Mouse (Mus musculus) spleen, postnatal 36 days (tissue): ENCODE results near the gene Zbed5.
"Not testable (repeated sequence)": the region's sequence is repeated elsewhere in the genome, so short reads cannot be mapped to it uniquely, and the experiment has no call there.

Source experiments
- DNase-seq, 2 experiments: peaks; one replicate each; pipeline ENCODE4 v3.0.0; 2022; ENCODE audit warnings: low spot score in 2 of 2, mixed read lengths in 1 of 2

Zbed5 gene

GRCm38 (mm10) chr5:129908242-129908965 is 12.9 kb downstream of the Zbed5 start, which contains the start of gene Nupr1l:
Nupr1l (plus strand) TSS chr5:129908540.
- DNase-seq, result peak; percentile 81 to 86

DNA sequence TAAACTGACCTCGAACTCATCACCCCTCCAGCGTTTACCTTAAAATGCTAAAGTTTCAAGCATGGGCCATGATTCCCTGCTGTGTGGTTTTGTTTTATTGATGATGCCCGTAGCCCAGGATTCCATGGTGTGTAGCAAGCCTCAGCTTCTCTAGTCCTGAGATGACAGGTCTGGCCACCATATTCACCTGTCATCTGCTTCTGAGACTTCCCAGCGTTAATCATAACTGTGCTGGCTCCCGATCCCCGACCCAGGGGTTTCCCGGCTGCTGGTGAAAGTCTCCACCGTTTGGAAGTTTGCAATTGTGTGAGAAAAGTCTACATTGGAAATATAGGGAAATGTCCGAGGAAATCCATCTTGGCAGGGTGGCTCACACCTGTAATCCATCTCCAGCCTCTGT is 13.6 kb downstream of the Zbed5 start:
- DNase-seq, result no peak

DNA sequence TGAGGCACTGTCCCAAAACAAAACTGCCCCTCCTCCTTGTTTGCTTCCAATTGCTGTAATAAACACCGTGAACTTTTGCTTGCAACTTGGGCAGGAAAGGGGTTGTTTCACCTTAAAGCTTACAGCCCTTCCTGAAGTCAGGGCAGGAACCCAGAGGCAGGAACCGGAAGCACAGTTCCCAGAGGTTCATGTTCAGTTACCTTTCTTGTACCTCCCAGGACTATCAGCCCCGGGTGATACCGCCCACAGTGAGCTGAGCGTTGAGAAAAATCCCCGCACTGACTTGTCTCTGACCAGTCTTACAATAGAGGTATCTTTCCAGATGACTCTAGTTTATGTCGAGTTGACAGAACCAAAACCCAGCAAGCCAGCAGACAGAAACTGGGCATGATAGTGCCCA is 14.1 kb downstream of the Zbed5 start:
- DNase-seq, result no peak

DNA sequence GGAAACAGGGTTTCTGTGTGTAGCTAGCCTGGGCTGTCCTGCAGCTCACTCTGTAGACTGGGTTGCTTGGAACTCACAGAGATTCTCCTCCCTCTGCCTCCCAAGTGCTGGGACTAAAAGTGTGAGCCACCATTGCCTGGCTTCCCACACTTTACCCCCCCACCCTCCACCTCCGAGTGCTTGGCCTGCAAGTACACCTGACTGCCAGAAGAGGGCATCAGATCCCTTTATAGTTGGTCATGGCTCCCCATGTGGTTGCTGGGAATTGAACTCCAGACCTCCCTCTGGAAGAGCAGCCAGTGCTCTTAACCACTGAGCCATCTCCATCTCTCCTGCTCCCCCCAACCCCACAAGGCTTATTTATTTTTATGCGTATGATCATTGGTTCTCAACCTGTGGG is 18.5 kb downstream of the Zbed5 start:
- DNase-seq, result peak; percentile 12 to 32

DNA sequence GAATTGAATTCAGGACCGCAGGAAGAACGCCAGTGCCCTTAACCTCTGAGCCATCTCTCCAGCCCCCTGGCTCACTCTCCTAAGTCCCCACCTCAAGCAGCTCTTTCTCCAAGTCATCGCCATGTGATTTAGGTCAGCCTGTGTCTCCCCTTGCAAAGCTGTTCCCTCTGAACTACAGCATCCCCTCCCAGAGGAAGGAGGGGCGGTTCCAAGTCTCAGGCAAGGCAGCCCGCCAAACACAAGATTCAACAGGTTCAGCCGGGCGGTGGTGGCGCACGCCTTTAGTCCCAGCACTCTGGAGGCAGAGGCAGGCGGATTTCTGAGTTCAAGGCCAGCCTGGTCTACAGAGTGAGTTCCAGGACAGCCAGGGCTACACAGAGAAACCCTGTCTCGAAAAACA is 20.0 kb downstream of the Zbed5 start:
- DNase-seq, result not testable (repeated sequence)

DNA sequence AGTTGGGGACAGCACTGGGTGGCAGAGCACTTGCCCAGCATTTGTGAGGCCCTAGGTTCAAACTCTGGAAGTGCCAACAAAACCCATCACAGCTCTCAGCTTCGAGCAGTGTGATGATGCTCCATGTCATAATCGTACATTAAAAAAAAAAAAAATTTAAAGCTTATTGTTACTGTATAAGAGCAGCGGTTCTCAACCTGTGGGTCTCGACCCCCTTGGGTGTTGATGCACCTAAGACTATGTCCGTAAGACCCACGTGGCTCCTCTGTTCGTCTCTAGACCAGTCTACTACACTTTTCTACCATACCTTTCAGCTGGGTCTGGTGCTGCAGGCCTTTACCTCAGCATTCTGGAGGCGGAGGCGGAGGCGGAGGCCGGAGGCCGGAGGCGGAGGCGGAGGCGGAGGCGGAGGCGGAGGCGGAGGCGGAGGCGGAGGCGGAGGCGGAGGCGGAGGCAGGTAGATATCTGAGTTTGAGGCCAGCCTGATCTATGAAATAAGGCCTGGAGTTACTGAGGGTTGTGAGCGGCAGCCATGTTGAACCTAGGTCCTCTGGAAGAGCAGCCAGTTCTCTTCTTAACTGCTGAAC is 22.6 kb downstream of the Zbed5 start:
- no peak for DNase-seq

DNA sequence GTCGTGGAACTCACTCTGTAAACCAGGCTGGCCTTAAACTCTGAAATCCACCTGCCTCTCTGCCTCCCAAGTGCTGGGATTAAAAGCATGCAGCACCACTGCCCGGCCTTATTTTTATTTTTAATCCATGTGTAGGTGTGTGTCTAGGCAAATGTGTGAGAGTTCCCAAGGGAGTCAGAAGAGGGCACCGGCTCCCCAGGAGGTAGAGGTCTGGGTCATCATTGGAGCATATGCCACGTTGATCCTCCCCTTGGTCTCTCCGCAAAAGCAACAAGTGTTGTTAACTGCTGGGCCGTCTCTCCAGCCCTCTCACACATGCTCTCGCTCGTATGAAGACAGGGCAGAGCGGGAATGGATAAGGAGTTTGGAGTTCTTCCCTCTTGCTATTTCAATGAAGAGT is 23.2 kb downstream of the Zbed5 start:
- DNase-seq, result no peak

DNA sequence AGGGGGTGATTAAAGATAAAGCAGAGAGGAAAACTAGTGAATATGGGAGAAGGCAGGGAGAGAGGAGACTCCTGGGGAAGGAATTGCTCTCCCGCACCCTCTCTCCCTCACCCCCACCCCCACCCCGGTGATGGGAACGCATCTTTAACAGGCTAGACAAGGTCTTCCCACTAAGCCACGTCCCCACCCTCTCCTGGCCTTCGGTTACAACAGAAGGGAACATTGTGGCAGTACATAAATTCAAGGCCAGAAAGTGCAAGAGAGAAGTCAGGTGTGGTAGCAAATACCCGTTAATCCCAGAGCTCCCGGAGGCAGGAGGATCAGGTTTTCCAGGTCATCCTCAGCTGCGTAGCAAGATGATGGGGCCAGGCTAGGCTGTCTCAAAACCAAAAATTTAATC is 23.8 kb downstream of the Zbed5 start:
- no peak for DNase-seq

DNA sequence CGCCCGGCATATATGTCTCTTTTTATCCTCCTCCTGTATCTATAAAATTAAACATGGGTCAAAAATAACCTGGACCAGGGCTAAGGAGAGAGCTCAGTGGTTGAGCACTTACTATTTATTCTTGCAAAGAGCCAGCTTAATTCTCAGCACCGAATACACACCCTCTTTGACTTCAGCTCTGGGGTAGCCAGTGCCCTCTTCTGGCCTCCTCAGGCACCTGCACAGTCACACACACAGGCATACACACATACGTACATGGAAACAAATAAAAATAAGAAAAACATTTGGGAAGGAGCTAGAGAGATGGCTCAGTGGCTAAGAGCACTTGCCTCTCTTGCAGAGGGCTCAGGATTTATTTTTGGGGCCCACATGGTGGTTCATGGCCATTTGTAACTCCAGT is 26.4 kb downstream of the Zbed5 start:
- no peak for DNase-seq

- DNase-seq, result no peak
Measured at GRCm38 (mm10) chr5:129924820-129925452, 29.4 kb downstream of the Zbed5 start.

DNA sequence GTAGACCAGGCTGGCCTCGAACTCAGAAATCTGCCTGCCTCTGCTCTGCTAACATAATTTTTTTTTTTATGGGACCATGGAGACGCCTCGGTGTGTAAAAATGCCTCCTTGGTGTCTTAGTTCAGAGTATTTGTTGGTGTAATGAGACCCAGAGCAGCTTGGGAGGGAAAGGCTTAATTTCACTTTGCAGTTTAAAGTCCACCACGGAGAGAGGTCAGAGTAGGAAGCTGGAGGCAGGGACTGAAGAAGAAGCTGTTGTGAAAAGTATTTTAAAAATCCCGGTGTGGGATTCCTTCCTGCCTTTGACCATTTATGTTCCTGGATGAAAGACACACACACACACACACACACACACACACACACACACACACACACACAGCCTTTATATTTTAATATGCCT is 30.4 kb downstream of the Zbed5 start:
- DNase-seq, result no peak

DNA sequence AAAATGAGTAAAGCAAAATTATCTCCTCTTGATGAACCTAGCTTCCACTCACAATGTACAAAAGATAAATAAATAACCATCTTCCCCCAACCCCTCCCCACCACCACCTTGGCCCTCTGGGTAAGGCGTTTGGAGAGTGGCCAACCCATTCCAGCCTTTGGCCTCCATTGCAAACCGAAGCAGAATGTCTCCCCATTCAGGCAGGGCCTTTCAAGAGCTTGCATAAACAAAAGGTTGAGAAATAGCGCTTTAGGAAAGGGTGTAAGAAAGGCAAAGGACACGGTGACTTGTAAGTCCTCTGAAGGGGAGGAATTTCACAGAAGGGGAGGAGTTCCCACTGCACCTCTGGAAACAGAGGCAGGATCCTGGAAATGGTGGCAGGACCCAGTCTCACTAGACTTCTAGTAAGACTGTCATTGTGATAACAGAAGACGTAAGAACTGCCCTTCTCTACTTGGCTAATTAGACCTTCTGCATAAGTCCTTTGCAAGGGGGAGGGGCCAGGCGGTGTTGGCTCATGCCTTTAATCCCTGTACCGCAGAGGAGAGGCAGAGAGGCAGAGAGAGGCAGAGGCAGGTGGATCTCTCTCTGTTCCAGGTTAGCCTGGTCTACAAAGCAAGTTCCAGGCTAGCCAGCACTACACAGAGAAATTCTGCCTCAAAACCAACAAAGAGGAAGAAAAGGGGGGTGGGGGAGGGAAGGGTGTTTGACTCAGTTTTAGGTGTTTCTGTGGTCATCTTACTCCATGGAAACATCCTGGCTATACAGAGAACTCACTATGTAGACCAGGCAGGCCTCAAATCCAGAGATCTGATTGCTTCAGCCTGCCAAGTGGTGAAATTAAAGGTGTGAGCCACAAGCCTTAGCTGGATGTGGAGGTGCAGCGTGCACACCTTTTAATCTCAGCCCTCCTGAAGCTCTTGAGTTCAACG is 34.7 kb downstream of the Zbed5 start:
- DNase-seq, result no peak

DNA sequence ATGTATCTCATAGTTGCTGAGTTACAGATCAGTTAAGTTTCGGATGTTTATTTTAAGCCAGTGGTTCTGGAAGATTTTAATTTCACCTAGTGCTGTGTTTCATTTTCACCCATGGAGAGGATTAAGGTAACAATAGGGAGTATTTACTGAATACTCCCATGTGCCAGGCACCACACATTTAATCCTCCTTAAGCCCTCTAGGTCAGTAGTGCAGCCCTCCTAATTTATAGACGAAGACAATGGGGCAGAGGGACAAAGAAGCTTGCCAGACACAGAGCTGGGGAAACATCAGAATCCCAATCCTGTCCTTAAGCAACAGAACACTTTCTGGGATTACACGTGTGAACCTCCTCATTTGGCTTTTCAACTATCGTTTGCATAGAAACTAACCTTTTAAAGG is 41.4 kb downstream of the Zbed5 start:
- no peak for DNase-seq

- no peak for DNase-seq
Measured at GRCm38 (mm10) chr5:129940281-129940680, 44.8 kb downstream of the Zbed5 start.

GRCm38 (mm10) chr5:129940736-129941494 is 45.4 kb downstream of the Zbed5 start:
- no peak for DNase-seq

DNA sequence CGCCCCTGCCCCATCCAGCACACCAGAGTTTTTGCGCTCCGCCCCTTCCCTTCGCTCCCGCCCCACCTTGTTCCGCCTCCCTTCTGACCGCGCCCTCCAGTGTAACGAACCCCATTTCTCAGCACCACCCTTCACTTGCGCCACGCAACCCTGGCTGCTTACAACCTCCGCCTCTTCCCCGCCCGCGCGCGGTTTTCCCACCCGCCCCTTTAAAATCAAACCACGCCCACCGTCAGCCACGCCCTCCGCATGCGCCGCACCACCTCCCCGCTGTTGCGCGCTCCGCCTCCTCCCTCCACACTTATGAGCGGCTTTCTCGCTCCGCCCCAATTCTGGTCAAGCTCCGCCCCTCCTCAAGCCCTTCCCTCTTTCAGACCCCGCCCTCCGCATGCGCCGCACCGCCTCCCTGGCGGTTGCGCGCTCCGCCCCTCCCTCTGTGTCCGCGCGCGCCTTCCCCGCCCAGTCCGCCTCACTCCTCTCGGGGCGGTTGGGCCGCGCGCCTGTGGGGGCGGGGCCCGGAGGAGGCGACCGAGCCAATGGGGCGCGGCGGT is 46.0 kb downstream of the Zbed5 start, which contains the start of gene Vkorc1l1:
Gene Vkorc1l1, plus strand, starts transcription at position 476 of the 551 bp plus-strand sequence.
- DNase-seq, result peak; percentile 97 to 98

DNA sequence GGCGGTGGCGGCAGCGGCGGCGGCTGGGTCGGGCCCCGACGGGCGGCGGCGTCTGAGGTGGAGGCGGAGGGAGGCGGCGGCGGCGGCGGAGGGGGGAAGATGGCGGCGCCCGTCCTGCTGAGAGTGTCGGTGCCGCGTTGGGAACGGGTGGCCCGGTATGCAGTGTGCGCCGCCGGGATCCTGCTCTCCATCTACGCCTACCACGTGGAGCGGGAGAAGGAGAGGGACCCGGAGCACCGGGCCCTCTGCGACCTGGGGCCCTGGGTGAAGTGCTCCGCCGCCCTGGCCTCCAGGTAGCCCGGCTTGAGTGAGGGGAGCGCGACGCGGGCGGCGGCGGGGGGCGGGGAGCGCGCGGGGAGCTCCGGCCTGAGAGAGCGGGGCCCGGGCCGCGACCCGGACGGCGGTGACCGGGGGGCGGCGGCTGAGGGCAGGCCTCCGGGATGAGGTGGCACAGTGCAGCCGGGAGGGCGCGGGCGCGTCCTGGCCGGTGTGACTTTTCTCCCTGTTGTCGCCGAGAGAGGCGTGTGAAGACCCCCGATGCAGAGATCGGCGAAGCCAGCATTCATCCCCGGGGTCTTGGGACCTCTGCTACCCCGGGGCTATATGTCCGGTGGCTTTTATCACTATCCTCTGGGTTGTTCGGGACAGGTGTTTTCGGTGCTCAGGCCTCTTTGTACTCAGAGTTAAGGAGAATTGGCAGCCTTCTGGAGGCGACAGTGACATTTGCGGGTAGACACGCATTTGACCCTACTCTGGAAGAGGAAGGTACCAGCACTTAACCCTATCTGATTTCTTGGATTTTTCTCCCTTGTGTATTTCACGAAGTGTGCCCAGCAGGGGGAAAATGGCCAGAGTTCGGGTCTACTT is 46.8 kb downstream of the Zbed5 start:
- peak; percentile 13 to 40 for DNase-seq

DNA sequence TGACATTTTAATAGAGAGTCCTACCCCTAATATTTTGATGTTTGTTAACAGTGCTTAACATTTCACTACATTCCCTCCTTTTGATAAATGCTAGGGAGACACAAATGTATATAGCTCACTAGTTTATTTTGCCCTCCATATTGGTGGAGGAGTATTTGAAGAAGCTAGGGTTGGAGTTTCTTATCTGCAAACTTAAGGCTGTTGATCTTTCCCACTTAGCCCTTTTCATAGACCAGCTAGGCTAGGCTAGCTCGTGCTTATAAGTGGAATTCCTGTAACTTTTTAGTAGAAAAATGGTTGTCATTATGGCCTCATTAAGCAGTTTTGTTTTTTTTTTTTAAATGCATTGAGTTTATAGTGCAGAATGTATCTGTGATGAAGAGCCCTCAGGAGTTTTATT is 47.9 kb downstream of the Zbed5 start:
- DNase-seq, result no peak

- no peak for DNase-seq
Measured at GRCm38 (mm10) chr5:129947528-129948033, 52.1 kb downstream of the Zbed5 start.

DNA sequence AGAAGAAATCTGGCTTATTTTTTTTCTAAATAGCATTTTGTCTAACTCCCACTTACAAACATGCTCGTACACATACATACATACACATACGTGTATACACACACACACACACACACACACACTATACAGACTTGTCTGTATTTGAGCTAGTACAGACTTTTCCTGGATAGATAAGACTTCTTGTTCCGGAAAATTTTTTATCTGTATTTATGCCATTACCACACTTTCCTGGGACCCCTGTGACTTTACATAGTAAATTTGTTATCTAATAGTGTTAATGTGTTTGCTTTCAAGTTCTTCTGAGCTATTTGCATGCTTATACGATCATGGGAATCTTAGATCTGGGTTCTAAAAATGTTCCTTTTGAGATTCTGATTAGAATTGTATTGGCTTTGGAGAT is 56.6 kb downstream of the Zbed5 start:
- DNase-seq, result no peak
